Mouse (Mus musculus) induced T-regulatory cell, adult 2 months (primary cell): ENCODE measurements around the gene Dtx2.

ENCODE experiments used
- DNase-seq: peaks from one replicate; pipeline ENCODE4 v3.0.0-alpha.2; 2012; ENCODE audit warnings: low read depth

The Dtx2 gene

GRCm38 (mm10) chr5:135994725-135995687, at the start of gene Dtx2:
TSS of gene Dtx2 (plus strand) at chr5:135994800.
- DNase-seq: peak; percentile 93

GRCm38 (mm10) chr5:135945916-135946408, 48.6 kb upstream of the Dtx2 start:
- DNase-seq: no peak

- no peak for DNase-seq
Observed at GRCm38 (mm10) chr5:135946621-135947020, 48.0 kb upstream of the Dtx2 start.

- no peak for DNase-seq
Observed at GRCm38 (mm10) chr5:135950710-135951412, 43.7 kb upstream of the Dtx2 start.

- DNase-seq: no peak
Observed at GRCm38 (mm10) chr5:135951660-135952059, 42.9 kb upstream of the Dtx2 start.

GRCm38 (mm10) chr5:135952830-135953229, 41.8 kb upstream of the Dtx2 start:
- DNase-seq: no peak

- peak; percentile 51 for DNase-seq
Observed at GRCm38 (mm10) chr5:135956300-135957206, 38.0 kb upstream of the Dtx2 start.

- peak; percentile 98 for DNase-seq
Observed at GRCm38 (mm10) chr5:135957207-135957974, 37.2 kb upstream of the Dtx2 start.

GRCm38 (mm10) chr5:135958367-135958766, 36.2 kb upstream of the Dtx2 start:
- DNase-seq: no peak

GRCm38 (mm10) chr5:135959911-135960310, 34.7 kb upstream of the Dtx2 start:
- no peak for DNase-seq

GRCm38 (mm10) chr5:135960909-135961635, 33.5 kb upstream of the Dtx2 start:
- no peak for DNase-seq

GRCm38 (mm10) chr5:135962125-135962491, 32.5 kb upstream of the Dtx2 start:
- DNase-seq: no peak

- DNase-seq: peak; percentile 100
Observed at GRCm38 (mm10) chr5:135962492-135963279, 31.9 kb upstream of the Dtx2 start.

- no peak for DNase-seq
Observed at GRCm38 (mm10) chr5:135963280-135963627, 31.3 kb upstream of the Dtx2 start.

- DNase-seq: peak; percentile 51
Observed at GRCm38 (mm10) chr5:135965501-135965930, 29.1 kb upstream of the Dtx2 start.

GRCm38 (mm10) chr5:135966866-135967265, 27.7 kb upstream of the Dtx2 start:
- peak; percentile 77 for DNase-seq

- DNase-seq: peak; percentile 88
Observed at GRCm38 (mm10) chr5:135968781-135969180, 25.8 kb upstream of the Dtx2 start.

- DNase-seq: no peak
Observed at GRCm38 (mm10) chr5:135970247-135970646, 24.4 kb upstream of the Dtx2 start.

GRCm38 (mm10) chr5:135971876-135972275, 22.7 kb upstream of the Dtx2 start:
- DNase-seq: no peak

- no peak for DNase-seq
Observed at GRCm38 (mm10) chr5:135974365-135974764, 20.2 kb upstream of the Dtx2 start, which contains the start of gene Ssc4d. TSS of gene Ssc4d (minus strand) at chr5:135974531.
